Mouse (Mus musculus) telencephalon, adult 2 months (tissue): ENCODE data around the gene Tsg101.

Experiments
- DNase-seq: peaks from one replicate; pipeline ENCODE4 v3.0.0-alpha.2; 2011; ENCODE audit warnings: low read depth, low spot score

The Tsg101 gene

GRCm38 (mm10) chr7:46877255-46877654 lies 42.5 kb downstream of the Tsg101 start:
- DNase-seq = no peak

- peak; percentile 41 for DNase-seq
These were observed 42.9 kb downstream of the Tsg101 start for GRCm38 (mm10) chr7:46876841-46877240.

GRCm38 (mm10) chr7:46871988-46872387 lies 47.8 kb downstream of the Tsg101 start:
- no peak for DNase-seq

- DNase-seq = no peak
These were observed 58.8 kb downstream of the Tsg101 start, which contains the start of gene Ldhc for GRCm38 (mm10) chr7:46860996-46861395. Ldhc (plus strand) TSS chr7:46861203.

GRCm38 (mm10) chr7:46859031-46859430 lies 60.7 kb downstream of the Tsg101 start:
- no peak for DNase-seq

- DNase-seq = no peak
These were observed 62.3 kb downstream of the Tsg101 start for GRCm38 (mm10) chr7:46857436-46857835.

- no peak for DNase-seq
These were observed 63.8 kb downstream of the Tsg101 start for GRCm38 (mm10) chr7:46855866-46856560.

- DNase-seq = no peak
These were observed 66.4 kb downstream of the Tsg101 start for GRCm38 (mm10) chr7:46853365-46853764.

GRCm38 (mm10) chr7:46852666-46853065 lies 67.1 kb downstream of the Tsg101 start:
- no peak for DNase-seq

- no peak for DNase-seq
These were observed 68.7 kb downstream of the Tsg101 start for GRCm38 (mm10) chr7:46851026-46851425.

GRCm38 (mm10) chr7:46849287-46849686 lies 70.5 kb downstream of the Tsg101 start:
- no peak for DNase-seq

GRCm38 (mm10) chr7:46846486-46847244 lies 73.1 kb downstream of the Tsg101 start:
- peak; percentile 42 for DNase-seq

- peak; percentile 31 for DNase-seq
These were observed 73.7 kb downstream of the Tsg101 start for GRCm38 (mm10) chr7:46845978-46846485.

GRCm38 (mm10) chr7:46845211-46845977 lies 74.4 kb downstream of the Tsg101 start:
- peak; percentile 78 for DNase-seq

- DNase-seq = no peak
These were observed 76.2 kb downstream of the Tsg101 start for GRCm38 (mm10) chr7:46843576-46843975.

- DNase-seq = no peak
These were observed 77.5 kb downstream of the Tsg101 start for GRCm38 (mm10) chr7:46842278-46842677.

GRCm38 (mm10) chr7:46840787-46841525 lies 78.8 kb downstream of the Tsg101 start, which contains the start of gene Ldha:
Ldha (plus strand) TSS chr7:46841475.
- no peak for DNase-seq

- DNase-seq = no peak
These were observed 79.4 kb downstream of the Tsg101 start for GRCm38 (mm10) chr7:46840326-46840725.

GRCm38 (mm10) chr7:46839861-46840260 lies 79.9 kb downstream of the Tsg101 start:
- DNase-seq = no peak

- no peak for DNase-seq
These were observed 80.3 kb downstream of the Tsg101 start for GRCm38 (mm10) chr7:46839446-46839845.
